Mouse (Mus musculus): ENCODE results near the gene Lrrc73.

Gene Lrrc73

DNA sequence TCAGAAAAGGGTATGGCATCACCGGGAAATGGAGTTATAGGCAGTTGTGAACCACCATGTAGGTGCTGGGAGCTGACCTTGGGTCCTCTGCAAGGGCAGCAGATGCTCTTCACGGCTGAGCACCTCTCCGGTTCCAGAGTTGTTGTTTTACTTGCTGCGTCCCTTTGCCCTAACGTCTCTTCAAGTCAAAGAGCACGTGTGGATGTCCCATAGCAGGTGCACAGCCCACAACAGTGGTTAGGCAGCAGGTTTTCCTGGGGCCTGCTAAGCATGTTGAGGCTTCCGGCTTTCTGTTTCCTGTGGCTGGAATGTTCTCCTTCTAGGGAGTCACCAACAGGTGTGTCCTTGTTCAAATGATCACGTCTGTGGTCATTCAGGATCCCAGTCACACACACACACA is 30.6 kb downstream of the Lrrc73 start:
- intact Hi-C loops (cut with DNase I): no loop called here

DNA sequence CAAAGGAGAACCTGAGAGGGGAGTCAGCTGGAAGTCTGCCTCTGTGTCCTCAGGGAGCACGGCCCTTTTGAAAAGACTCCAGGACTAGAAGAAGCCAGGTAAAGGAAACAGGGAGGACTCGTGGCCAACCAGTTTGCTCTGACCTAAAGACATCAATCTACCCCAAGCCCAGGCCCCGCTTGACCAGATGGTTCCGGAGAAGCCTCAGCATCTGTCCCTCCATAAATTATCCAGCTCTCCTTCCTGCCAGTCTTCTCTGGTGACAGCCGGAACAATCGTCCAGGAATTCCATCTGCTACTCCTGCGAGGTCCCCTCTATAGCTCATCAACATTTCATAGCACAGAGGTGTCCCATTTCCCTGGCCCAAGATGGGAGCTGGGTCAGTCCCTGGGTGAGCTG is 31.3 kb downstream of the Lrrc73 start:
- intact Hi-C loops (cut with DNase I): no loop called here

DNA sequence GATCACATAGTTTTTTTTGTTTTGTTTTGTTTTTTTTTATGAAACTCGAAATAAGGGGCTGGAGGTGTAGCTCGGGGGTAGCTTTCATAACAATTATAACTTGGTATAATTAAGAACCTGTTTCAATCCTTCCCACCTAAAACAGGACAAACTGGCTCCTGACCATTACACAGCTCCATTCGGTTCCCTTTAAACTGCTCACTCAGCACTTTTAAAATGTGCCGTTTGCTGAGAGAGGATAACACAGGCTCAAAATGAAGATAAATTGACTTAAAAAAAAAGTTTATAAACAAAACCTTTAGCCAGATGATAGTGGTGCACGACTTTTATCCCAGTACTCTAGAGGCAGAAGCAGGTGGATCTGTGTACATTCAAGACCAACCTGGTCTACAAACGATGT is 32.1 kb downstream of the Lrrc73 start:
- intact Hi-C loops (cut with DNase I): no loop called here

DNA sequence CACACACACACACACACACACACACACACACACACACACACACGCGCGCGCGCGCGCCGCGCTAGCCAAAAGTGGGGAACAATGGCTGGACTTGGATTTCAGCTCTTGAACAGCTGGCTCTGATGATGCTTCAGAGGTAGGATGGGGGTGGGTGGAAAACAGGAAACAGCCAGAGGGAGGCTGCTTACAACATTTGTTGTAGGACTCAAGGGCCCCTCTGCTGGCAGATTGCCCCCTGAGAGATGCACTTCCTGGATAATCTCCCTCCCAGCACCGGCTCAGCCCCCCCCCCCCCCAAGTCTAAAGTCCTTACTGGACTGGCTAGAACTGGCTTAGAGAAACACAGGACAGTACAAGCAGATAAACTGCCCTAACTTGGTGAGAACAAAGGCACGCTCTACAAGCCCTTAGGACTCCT is 34.4 kb downstream of the Lrrc73 start:
- intact Hi-C loops (cut with DNase I): no loop called here

DNA sequence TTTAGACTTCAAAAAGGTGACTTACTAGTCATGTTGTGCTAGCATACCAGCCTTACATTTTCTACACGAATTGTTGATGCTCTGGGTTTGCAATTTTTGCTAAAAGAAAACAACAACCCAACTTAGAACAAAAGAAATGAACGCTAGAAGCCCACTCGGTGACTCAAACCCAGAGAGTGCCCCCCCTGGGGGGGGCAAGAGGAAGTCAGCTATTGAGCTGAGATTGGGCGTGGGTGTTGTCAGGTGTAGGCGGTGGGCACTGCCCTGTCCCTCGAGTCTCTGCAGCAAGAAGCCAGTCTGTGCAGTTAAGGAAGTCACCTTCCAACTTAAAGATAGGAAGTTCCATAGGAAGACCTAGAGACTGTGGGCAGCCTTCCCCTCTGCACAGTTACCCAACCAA is 43.3 kb downstream of the Lrrc73 start:
- intact Hi-C loops (cut with DNase I): no loop called here

DNA sequence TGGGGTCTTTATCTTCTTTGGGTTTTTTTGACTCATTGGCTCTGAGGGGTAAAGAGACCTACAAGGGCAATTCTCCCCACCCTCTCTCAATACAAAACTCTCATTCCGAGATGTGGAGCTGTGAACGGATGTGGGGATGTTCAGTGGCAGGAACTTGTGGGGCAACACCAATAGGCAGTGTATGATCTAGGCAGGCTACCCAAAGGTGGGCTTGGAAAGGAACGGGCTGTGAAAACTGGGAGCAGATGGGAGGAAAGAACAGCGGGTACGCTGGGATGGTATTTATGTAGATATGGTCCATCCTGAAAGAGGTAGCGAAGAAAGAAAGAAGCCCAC is 43.7 kb downstream of the Lrrc73 start:
- intact Hi-C loops (cut with DNase I): no loop called here

DNA sequence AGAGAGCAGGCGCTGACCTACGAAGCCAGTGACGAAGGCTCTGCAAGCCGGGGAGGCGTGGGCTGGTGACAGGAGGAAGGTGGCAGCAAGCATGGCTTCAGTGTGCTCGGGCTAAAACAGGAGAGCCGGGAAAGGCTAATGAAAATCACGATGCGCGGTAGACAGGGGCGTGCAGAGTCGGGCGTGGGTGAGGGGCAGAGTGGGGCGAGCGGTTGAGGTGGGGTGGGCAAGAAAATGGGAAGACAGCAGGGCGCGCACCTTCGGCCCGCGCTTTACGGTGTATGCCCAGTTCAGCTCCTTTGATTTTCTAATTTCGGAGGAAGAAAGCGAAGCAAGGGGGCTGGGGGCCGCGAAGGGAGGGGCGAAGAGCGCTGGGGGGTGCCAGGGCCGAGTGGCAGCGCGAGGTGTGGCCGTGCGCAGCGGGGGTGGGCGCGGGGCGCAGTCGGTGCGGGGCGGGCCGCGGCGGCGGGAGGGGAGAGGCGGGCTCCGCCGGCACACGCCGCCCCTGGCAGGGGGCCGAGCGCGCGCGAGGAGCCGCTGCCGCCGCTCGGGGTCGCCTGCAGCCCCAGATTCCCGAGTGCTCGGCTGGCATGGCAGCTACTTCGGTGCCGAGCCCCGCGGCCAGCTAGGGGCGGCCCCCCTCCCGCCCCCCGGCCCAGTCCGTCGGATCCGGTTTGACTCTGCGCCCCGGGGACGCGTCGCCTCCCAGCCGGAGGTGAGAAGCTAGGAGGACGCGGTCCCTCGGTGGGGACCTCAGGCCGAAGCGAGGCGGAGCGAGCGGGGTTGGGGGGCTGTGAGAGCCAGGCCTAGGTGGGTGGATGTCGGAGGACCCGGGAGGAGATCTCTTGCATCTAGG is 44.3 kb downstream of the Lrrc73 start, which contains the start of gene Dlk2:
Gene Dlk2 (plus strand): TSS at position 58 of the 856 bp plus-strand sequence.
- intact Hi-C loops (cut with DNase I): loop anchor here (1.0 kb wide), 1 partner anchor 31 kb away; no protein-coding TSS in a partner anchor

DNA sequence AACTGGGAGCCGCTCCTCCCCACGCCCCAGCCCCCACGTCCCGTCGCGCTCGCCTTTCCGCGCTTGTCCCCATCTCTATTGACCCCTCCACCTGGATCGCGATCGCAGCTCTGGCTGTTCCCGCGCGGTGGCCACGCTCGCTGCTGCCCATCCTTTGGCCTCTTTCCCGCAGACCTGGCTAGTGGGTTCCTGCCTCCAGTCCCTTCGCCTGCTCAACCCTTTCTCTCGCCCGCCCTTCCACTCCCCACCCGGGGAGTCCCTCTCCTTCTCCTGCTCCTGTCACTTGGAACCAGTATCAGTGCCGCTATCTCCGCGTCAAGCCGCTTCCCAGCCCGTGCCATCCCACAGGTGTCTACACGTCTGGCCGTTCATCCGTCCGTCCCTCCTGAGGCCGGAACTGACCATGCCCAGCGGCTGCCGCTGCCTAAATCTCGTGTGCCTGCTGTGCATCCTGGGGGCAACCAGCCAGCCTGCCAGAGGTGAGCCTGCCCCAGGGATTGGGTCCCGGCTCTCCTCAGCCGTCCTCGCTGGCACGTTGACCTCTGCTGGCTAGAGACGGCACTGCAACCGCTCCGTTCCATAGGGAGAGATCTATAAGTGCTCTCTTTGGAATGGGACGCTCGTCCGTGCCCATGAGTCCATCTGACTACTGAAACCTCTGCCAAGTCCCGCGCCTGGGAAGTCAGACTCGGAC is 45.0 kb downstream of the Lrrc73 start:
- intact Hi-C loops (cut with DNase I): loop anchor here (1.0 kb wide), 1 partner anchor 32 kb away; no protein-coding TSS in a partner anchor

DNA sequence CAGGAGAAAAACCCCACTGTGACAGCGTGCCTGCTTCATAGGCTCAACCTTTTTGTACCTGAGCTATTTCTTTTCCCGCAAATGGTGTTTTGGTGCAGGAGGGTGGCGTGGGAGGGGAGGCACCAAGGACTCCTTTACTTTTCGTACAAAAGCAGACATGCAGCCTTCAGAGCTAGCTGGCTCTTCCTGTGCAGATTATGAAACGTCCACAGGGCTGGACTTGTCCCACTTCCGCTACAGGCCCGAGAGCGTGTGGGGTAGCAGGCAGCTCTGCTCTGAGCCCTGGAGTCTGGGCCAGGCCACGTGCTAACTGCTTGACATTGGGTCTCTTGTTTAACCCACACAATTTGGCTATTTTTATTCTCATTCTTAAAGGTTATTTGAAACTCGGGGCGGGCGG is 48.6 kb downstream of the Lrrc73 start:
- intact Hi-C loops (cut with DNase I): no loop called here

DNA sequence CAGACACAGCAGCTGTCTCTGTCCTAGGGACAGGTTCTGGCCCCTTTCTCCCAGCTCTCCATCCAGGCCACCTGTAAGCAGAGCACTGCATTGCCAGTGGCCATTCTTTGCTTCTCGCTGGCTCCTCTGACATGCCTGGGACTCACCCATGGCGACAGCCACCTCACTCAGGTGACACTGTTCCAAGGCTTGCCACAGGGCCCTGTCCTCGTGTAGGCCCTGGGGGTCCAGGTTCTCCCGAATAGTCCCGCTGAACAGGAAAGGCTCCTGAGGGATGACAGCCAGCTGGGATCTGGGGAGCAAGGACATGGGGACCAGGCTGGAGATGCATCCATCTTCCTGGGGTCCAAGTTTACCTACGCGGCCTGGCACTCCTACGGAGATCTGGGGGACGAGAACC is 50.9 kb downstream of the Lrrc73 start:
- intact Hi-C loops (cut with DNase I): no loop called here

Small RNA genes lying within 50 kb of the gene (microRNA-seq; reads per million reads assigned to microRNA genes)
- 0.12 to 0.23 reads per million in 2 experiments for gene Mir693

Measured in adrenal gland (tissue).